Mouse (Mus musculus) embryonic facial prominence, embryonic 14.5 days (tissue): Measurements from ENCODE around the gene Galnt18. TPM values are rescaled to one million over a fixed set of nuclear protein-coding genes. Genes with fewer than 3 reads are reported as not detected.

Source experiments
- microRNA-seq: library from miRNA; unstranded; fragments of <30 nt; microRNA quantifications from one replicate; pipeline ENCODE4, GENCODE M21; 2016; ENCODE audit warnings: borderline number of aligned reads
- polyA plus RNA-seq: library from polyadenylated mRNA; unstranded; fragments of >200 nt; fragmentation: Nextera tagmentation; extraction: Ambion mirVana; gene quantifications from 2 replicates; pipeline ENCODE4 v1.2.1, GENCODE M21; 2014

Gene Galnt18
- polyA plus RNA-seq, 1 experiment from 2014 or later: 19.2 TPM

Small RNAs within 50 kb of the gene (microRNA-seq; reads per million reads assigned to microRNA genes)
- not detected for gene Gm25787

Other genes starting within 250 kb of the Galnt18 start
- 86.7 and 88.4 TPM in 2 replicates for gene Usp47, start 243.5 kb upstream of the Galnt18 start, polyA plus RNA-seq